Mouse (Mus musculus) ES-E14 (cell line): ENCODE results near the gene Il10. TPM values are rescaled to one million over a fixed set of nuclear protein-coding genes. Genes with fewer than 3 reads are reported as not detected.

Source experiments
- DNase-seq: peaks from one replicate; pipeline ENCODE4 v3.0.0-alpha.2; 2013; ENCODE audit warnings: low read depth, low spot score
- H3K27ac ChIP-seq: 2 replicates; pipeline ENCODE4 v1.5.1; 2012; ENCODE audit warnings: low read depth, mild to moderate bottlenecking, low read length, moderate library complexity, mixed read lengths; ENCODE audit not compliant: poor library complexity, insufficient read depth, severe bottlenecking
- H3K36me3 ChIP-seq: 2 replicates; pipeline ENCODE4 v1.6.1; 2012; ENCODE audit warnings: mild to moderate bottlenecking, low read length, moderate library complexity, mixed read lengths; ENCODE audit not compliant: control insufficient read depth, poor library complexity, insufficient read depth, severe bottlenecking
- H3K4me1 ChIP-seq, 2 experiments: fragments of 150-350 bp in 1 of 2; sonication (generic) in 1 of 2; 2 replicates each; pipeline ENCODE4 v1.6.1; 2012; ENCODE audit warnings: low read length in 2 of 2, mild to moderate bottlenecking in 1 of 2, mixed read lengths in 1 of 2; ENCODE audit not compliant: control insufficient read depth in 2 of 2, insufficient read depth in 2 of 2, poor library complexity in 1 of 2
- H3K4me3 ChIP-seq, 2 experiments: fragments of 150-350 bp in 1 of 2; sonication (generic) in 1 of 2; 2 replicates each; pipeline ENCODE4 v1.5.1; 2012; ENCODE audit warnings: low read length in 2 of 2, low read depth in 1 of 2, mild to moderate bottlenecking in 1 of 2, mixed read lengths in 1 of 2; ENCODE audit not compliant: insufficient read depth in 1 of 2, poor library complexity in 1 of 2, severe bottlenecking in 1 of 2
- H3K9ac ChIP-seq: 2 replicates; pipeline ENCODE4 v1.6.1; 2012; ENCODE audit warnings: low read depth, mild to moderate bottlenecking, low read length, mixed read lengths; ENCODE audit not compliant: poor library complexity, insufficient read depth, severe bottlenecking
- H3K9me3 ChIP-seq: fragments of 150-350 bp; sonication (generic); 2 replicates; pipeline ENCODE4 v1.6.1; 2012; ENCODE audit warnings: low read depth, mild to moderate bottlenecking, low read length; ENCODE audit not compliant: control insufficient read depth, insufficient read depth
- CHD2 ChIP-seq: IDR thresholded peaks from 2 replicates; pipeline ENCODE4 v1.6.1; 2014; ENCODE audit warnings: mild to moderate bottlenecking, low read depth, low read length, inconsistent platforms
- HCFC1 ChIP-seq: IDR thresholded peaks from 2 replicates; pipeline ENCODE4 v1.6.1; 2012; ENCODE audit warnings: low read length, inconsistent platforms, borderline replicate concordance; ENCODE audit not compliant: insufficient read depth
- MAFK ChIP-seq: IDR thresholded peaks from 2 replicates; pipeline ENCODE4 v1.6.1; 2014; ENCODE audit warnings: mild to moderate bottlenecking, low read depth, low read length, inconsistent platforms; ENCODE audit not compliant: insufficient read depth
- ZC3H11A ChIP-seq: IDR thresholded peaks from 2 replicates; pipeline ENCODE4 v1.6.1; 2012; ENCODE audit warnings: low read depth, mild to moderate bottlenecking, inconsistent platforms, low read length, borderline replicate concordance
- ZNF384 ChIP-seq: IDR thresholded peaks from 2 replicates; pipeline ENCODE4 v1.6.1; 2012; ENCODE audit warnings: low read depth, low read length, inconsistent platforms
- in situ Hi-C, 2 experiments: fragments of 600-800 bp; cut with MboI; formaldehyde crosslinking; loops; one replicate each; pipeline ENCODE4 v1.15.1; 2025; ENCODE audit warnings: low sequenced_read_pairs in 2 of 2, inconsistent platforms in 1 of 2; ENCODE audit not compliant: unreplicated experiment in 2 of 2
- total RNA-seq: library from RNA; depleted of rRNA; stranded (reverse); fragments of 300-350 nt; gene quantifications from 2 replicates; pipeline ENCODE4 v1.2.3, GENCODE M21; 2012

Gene Il10
- total RNA-seq, 1 experiment, result 1.8 TPM

- Histone ChIP-seq H3K9me3 (no peaks in the 10 kb centered on the region), H3K36me3 (no peaks in the 10 kb centered on the region), H3K27ac (no peak overlapping the region), H3K4me3 (no peak overlapping the region), H3K4me1 (no peaks in the 10 kb centered on the region), H3K9ac (no peak overlapping the region)
- TF ChIP-seq ZNF384 (no peak), CHD2 (no peak), ZC3H11A (no peak), MAFK (no peak), HCFC1 (no peak)
- no peak for DNase-seq
- in situ Hi-C loops, result no loop called here
Observed at GRCm38 (mm10) chr1:131048121-131048863, 28.6 kb downstream of the Il10 start.

DNA sequence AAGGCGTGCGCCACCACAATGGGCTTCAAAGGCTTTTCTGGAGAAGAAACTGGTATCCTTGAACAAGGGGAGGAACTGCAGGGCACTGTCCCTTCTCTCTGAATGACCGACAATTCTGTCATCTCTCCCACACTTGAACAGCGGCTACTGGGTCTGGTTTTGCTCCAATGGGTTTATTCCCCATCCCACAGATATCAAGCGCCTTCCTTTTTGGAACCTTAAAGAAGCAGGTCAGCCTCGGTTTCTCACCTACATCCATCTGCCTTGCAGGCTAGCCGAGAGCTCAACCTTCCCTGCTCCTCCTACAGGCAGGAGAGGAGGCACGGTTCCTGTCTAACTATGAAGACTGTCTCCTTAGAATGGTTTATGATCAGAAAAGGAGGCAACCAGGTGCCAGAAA, 29.3 kb downstream of the Il10 start:
- Histone ChIP-seq H3K9ac (no peak overlapping the region), H3K27ac (no peak overlapping the region), H3K9me3 (no peaks in the 10 kb centered on the region), H3K4me3 (no peak overlapping the region), H3K4me1 (no peaks in the 10 kb centered on the region), H3K36me3 (no peaks in the 10 kb centered on the region)
- in situ Hi-C loops, result no loop called here
- no peak for DNase-seq
- TF ChIP-seq HCFC1 (no peak), ZC3H11A (no peak), CHD2 (no peak), ZNF384 (no peak), MAFK (no peak)

DNA sequence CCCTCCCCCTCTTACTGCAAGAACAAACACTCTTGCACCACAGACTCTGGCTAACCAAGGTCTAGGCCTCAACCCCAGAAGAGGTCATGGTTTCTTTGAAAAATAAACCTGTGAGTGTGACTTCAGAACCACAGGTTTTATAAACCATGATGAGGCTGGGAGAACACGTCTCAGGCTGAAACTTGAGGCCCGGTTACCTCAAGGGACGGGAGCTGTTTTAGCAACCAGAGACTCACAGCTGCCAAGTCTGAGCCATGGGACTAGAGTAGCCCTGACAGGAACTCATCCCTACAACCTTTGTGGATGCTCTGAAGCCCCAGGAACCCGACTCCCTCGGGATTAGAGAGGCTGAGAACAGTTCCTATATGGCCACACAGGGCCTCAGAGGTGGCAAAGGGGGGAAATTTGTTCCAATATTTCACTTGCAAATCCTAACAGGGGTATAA, 29.7 kb downstream of the Il10 start:
- Histone ChIP-seq H3K4me1 (no peaks in the 10 kb centered on the region), H3K9ac (no peak overlapping the region), H3K4me3 (no peak overlapping the region), H3K9me3 (no peaks in the 10 kb centered on the region), H3K36me3 (peaks cover 2% of the 10 kb centered on the region; the same call in 1 of the 2 replicates), H3K27ac (no peak overlapping the region)
- DNase-seq, result no peak
- in situ Hi-C loops, result no loop called here
- TF ChIP-seq CHD2 (no peak), ZC3H11A (no peak), MAFK (no peak), HCFC1 (no peak), ZNF384 (no peak)

DNA sequence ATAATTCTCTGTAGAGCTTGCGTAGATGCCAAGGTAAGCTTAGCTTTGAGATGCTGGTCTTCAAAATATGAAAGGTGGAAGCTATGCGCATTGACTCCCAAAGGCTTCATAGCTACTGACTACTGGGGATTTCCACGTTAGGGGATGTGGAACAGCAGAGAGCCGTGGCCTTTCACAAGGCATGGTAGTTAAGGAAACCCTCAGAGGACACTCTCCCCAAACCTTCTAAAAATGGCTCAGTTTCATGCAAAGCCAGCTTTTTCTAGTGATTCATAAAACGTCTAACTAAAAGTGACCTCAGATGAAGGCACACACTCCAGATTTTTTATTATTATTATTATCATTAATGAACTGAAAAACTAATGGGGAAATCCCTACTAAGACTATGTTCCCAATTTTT, 30.4 kb downstream of the Il10 start:
- Histone ChIP-seq H3K4me1 (no peaks in the 10 kb centered on the region), H3K36me3 (peaks cover 3% of the 10 kb centered on the region; the same call in 1 of the 2 replicates), H3K27ac (no peak overlapping the region), H3K9ac (no peak overlapping the region), H3K4me3 (no peak overlapping the region), H3K9me3 (no peaks in the 10 kb centered on the region)
- in situ Hi-C loops, result loop anchor here (10.0 to 25.0 kb wide), 2 partner anchors 163 to 175 kb away; partner anchors contain the start of gene Il24 (in 1 of the 2)
- TF ChIP-seq HCFC1, result no peak
- no peak for TF ChIP-seq ZNF384
- TF ChIP-seq ZC3H11A, result no peak
- TF ChIP-seq MAFK, result no peak
- no peak for TF ChIP-seq CHD2
- no peak for DNase-seq
